Mouse (Mus musculus): ENCODE measurements around the gene Il10. TPM values are rescaled to one million over a fixed set of nuclear protein-coding genes. Genes with fewer than 3 reads are reported as not detected.
A peak's percentile ranks its signal among the peaks of the same experiment; 100 is the strongest.

Il10 gene
- total and polyA plus RNA-seq, 3 experiments, result 236 to 903 (median 389) TPM

GRCm38 (mm10) chr1:131038001-131038400 is 18.4 kb downstream of the Il10 start:
- in situ Hi-C loops (cut with MboI; ENCODE audit: low pct_ligation_motif_present, low pct_unique_long_range_greater_than_20kb, low sequenced_read_pairs), result no loop called here

DNA sequence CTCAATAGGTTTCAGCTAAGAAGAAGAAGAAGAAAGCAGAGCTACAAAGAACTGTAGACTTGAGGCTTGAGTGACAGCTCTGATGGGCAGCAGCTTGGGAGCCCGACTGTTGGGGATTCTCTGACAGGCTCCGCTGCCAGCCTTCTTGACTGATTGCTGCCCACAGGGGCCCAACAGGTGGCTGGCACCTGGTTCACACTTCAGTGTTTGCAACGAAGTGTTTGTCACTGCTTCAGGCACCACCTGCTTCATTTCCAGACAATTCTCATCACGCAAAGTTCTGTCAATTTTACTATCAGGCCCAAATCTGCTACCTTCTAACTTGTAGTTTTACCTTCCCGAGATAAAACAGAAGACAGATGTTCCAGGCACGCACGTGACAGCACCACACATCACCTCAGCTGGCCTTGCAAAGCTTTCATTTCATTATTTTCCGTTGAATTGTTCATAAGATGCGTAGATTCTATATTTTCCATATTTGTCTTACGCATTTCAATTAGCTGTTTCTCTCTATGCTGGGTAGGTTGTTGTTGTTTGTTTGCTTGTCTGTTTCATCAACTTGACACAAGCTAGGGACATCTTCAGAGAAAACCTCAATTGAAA is 18.9 kb downstream of the Il10 start:
- H3K27me3 ChIP-seq (replicated peaks), result no peaks in the 10 kb centered on the region
- H3K36me3 ChIP-seq (replicated peaks in 1 of 2; ENCODE audit: control insufficient read depth in 1 of 2, insufficient read depth in 1 of 2, low read length in 1 of 2), result no peaks in the 10 kb centered on the region
- H3K4me2 ChIP-seq (ENCODE audit: insufficient read depth, low read depth, poor library complexity, severe bottlenecking), result peak overlapping the region; percentile 26; the same call in 1 of the 2 replicates
- peak overlapping the region; percentile 43 for H3K27ac ChIP-seq (ENCODE audit: insufficient read depth, low read depth)
- in situ Hi-C loops (cut with MboI; ENCODE audit: low pct_ligation_motif_present, low pct_unique_long_range_greater_than_20kb, low sequenced_read_pairs), result no loop called here
- H3K4me1 ChIP-seq (ENCODE audit: control insufficient read depth in 1 of 2, insufficient read depth in 2 of 2), result peaks cover 15 to 61% of the 10 kb centered on the region in 2 experiments
- dilution Hi-C loops (cut with MboI; ENCODE audit: extremely low pct_ligation_motif_present, extremely low pct_unique_long_range_greater_than_20kb, low sequenced_read_pairs), result no loop called here
- peaks cover 7% of the 10 kb centered on the region for H3K9me3 ChIP-seq (replicated peaks; ENCODE audit: low read length)
- no peak for DNase-seq (ENCODE audit: extremely low read depth)
- no peak overlapping the region for H3K4me3 ChIP-seq (replicated peaks in 1 of 3; ENCODE audit: low read depth in 2 of 3, low read length in 2 of 3, poor library complexity in 1 of 3)
- no peaks in the 10 kb centered on the region for H3K79me2 ChIP-seq (replicated peaks; ENCODE audit: control insufficient read depth, extremely low read depth, insufficient read depth, poor library complexity, severe bottlenecking)
- H3K9ac ChIP-seq (ENCODE audit: insufficient read depth, low read depth), result no peak overlapping the region
- peak; percentile 42; the same call in 1 of the 2 replicates for TF ChIP-seq RCOR1 (conservative IDR thresholded peaks at IDR 0.05; ENCODE audit: low read depth, low read length)
- no peak; the same call in 1 of the 2 replicates for TF ChIP-seq ETS1 (conservative IDR thresholded peaks at IDR 0.05; ENCODE audit: low read depth, low read length)
- no peak; the same call in 1 of the 2 replicates for TF ChIP-seq MXI1 (IDR thresholded peaks at IDR 0.05; ENCODE audit: low read depth, low read length)
- TF ChIP-seq HCFC1 (IDR thresholded peaks at IDR 0.05; ENCODE audit: low read depth, low read length), result no peak
- TF ChIP-seq MYC (IDR thresholded peaks at IDR 0.05; ENCODE audit: low read depth, low read length), result peak; percentile 68; the same call in 1 of the 2 replicates
- TF ChIP-seq TCF12 (IDR thresholded peaks at IDR 0.05; ENCODE audit: low read depth, low read length), result peak; percentile 88
- no peak; the same call in 1 of the 2 replicates for TF ChIP-seq SMC3 (IDR thresholded peaks at IDR 0.05; ENCODE audit: low read depth, low read length)
- 0 out of 2 replicates have a peak, but pooled peaks have one; percentile 28 for TF ChIP-seq ZMIZ1 (IDR thresholded peaks at IDR 0.05; ENCODE audit: low read depth, low read length)
- no peak for TF ChIP-seq UBTF (IDR thresholded peaks at IDR 0.05; ENCODE audit: low read depth, low read length)
- no peak for TF ChIP-seq ZNF384 (IDR thresholded peaks at IDR 0.05; ENCODE audit: low read depth, low read length)
- no peak for TF ChIP-seq PAX5 (IDR thresholded peaks at IDR 0.05; ENCODE audit: low read length)
- TF ChIP-seq POLR2A (IDR thresholded peaks at IDR 0.05; ENCODE audit: low read depth, low read length), result no peak; the same call in 1 of the 2 replicates
- TF ChIP-seq KAT2A (IDR thresholded peaks at IDR 0.05; ENCODE audit: insufficient replicate concordance, low read length), result no peak
- TF ChIP-seq NELFE (IDR thresholded peaks at IDR 0.05; ENCODE audit: low read depth, low read length), result no peak
- TF ChIP-seq USF2 (conservative IDR thresholded peaks at IDR 0.05; ENCODE audit: low read depth, low read length), result no peak
- TF ChIP-seq BHLHE40 (IDR thresholded peaks at IDR 0.05; ENCODE audit: low read depth, low read length), result peak; percentile 95
- TF ChIP-seq JUN (IDR thresholded peaks at IDR 0.05; ENCODE audit: insufficient read depth, low read depth, low read length), result no peak

More at GRCm38 (mm10) chr1:131038001-131038400, 18.4 kb downstream of the Il10 start:
- DNase-seq (ENCODE audit: extremely low read depth), result peak; percentile 89
- dilution Hi-C loops (cut with MboI; ENCODE audit: extremely low pct_ligation_motif_present, extremely low pct_unique_long_range_greater_than_20kb, low sequenced_read_pairs), result no loop called here
- Histone ChIP-seq H3K4me3 (replicated peaks in 1 of 3; ENCODE audit: low read depth in 2 of 3, low read length in 2 of 3, poor library complexity in 1 of 3) (no peak overlapping the region), H3K4me1 (ENCODE audit: control insufficient read depth in 1 of 2, insufficient read depth in 2 of 2) (peaks cover 15 to 61% of the 10 kb centered on the region in 2 experiments), H3K79me2 (replicated peaks; ENCODE audit: control insufficient read depth, extremely low read depth, insufficient read depth, poor library complexity, severe bottlenecking) (no peaks in the 10 kb centered on the region), H3K36me3 (replicated peaks in 1 of 2; ENCODE audit: control insufficient read depth in 1 of 2, insufficient read depth in 1 of 2, low read length in 1 of 2) (no peaks in the 10 kb centered on the region), H3K9me3 (replicated peaks; ENCODE audit: low read length) (peaks cover 3% of the 10 kb centered on the region), H3K27ac (ENCODE audit: insufficient read depth, low read depth) (peak overlapping the region; percentile 43), H3K9ac (ENCODE audit: insufficient read depth, low read depth) (no peak overlapping the region), H3K27me3 (replicated peaks) (no peaks in the 10 kb centered on the region), H3K4me2 (ENCODE audit: insufficient read depth, low read depth, poor library complexity, severe bottlenecking) (peak overlapping the region; percentile 26)
- peak; percentile 72; the same call in 1 of the 2 replicates for TF ChIP-seq IRF4 (IDR thresholded peaks at IDR 0.05; ENCODE audit: low read depth, low read length)
- no peak for TF ChIP-seq SMC3 (IDR thresholded peaks at IDR 0.05; ENCODE audit: low read depth, low read length)
- TF ChIP-seq JUN (IDR thresholded peaks at IDR 0.05; ENCODE audit: insufficient read depth, low read depth, low read length), result peak; percentile 78
- no peak for TF ChIP-seq RCOR1 (conservative IDR thresholded peaks at IDR 0.05; ENCODE audit: low read depth, low read length)
- no peak for TF ChIP-seq MAZ (IDR thresholded peaks at IDR 0.05; ENCODE audit: low read depth, low read length)
- no peak for TF ChIP-seq ZC3H11A (IDR thresholded peaks at IDR 0.05; ENCODE audit: low read depth, low read length)
- TF ChIP-seq HCFC1 (IDR thresholded peaks at IDR 0.05; ENCODE audit: low read depth, low read length), result no peak
- TF ChIP-seq JUND (conservative IDR thresholded peaks at IDR 0.05; ENCODE audit: low read depth, low read length), result peak; percentile 74
- TF ChIP-seq USF1 (IDR thresholded peaks at IDR 0.05; ENCODE audit: low read depth, low read length), result no peak
- no peak for TF ChIP-seq MXI1 (IDR thresholded peaks at IDR 0.05; ENCODE audit: low read depth, low read length)
- TF ChIP-seq E2F4 (IDR thresholded peaks at IDR 0.05; ENCODE audit: insufficient replicate concordance, low read depth, low read length), result no peak
- no peak for TF ChIP-seq TCF12 (IDR thresholded peaks at IDR 0.05; ENCODE audit: low read depth, low read length)
- TF ChIP-seq NRF1 (IDR thresholded peaks at IDR 0.05; ENCODE audit: low read depth, low read length), result no peak
- 0 out of 2 replicates have a peak, but pooled peaks have one; percentile 6 for TF ChIP-seq MYC (IDR thresholded peaks at IDR 0.05; ENCODE audit: low read depth, low read length)
- TF ChIP-seq POLR2AphosphoS2 (IDR thresholded peaks at IDR 0.05; ENCODE audit: low read depth, low read length), result no peak
- TF ChIP-seq KAT2A (IDR thresholded peaks at IDR 0.05; ENCODE audit: insufficient replicate concordance, low read length), result no peak
- no peak for TF ChIP-seq CHD1 (IDR thresholded peaks at IDR 0.05; ENCODE audit: low read depth, low read length)
- TF ChIP-seq BHLHE40 (IDR thresholded peaks at IDR 0.05; ENCODE audit: low read depth, low read length), result peak; percentile 70
- TF ChIP-seq SIN3A (IDR thresholded peaks at IDR 0.05; ENCODE audit: low read length), result 0 out of 2 replicates have a peak, but pooled peaks have one; percentile 60
- no peak; the same call in 1 of the 2 replicates for TF ChIP-seq RAD21 (IDR thresholded peaks at IDR 0.05; ENCODE audit: low read depth, low read length)
- no peak for TF ChIP-seq MAFK (IDR thresholded peaks at IDR 0.05; ENCODE audit: insufficient replicate concordance, low read length)
- TF ChIP-seq ETS1 (conservative IDR thresholded peaks at IDR 0.05; ENCODE audit: low read depth, low read length), result peak; percentile 96
- 0 out of 2 replicates have a peak, but pooled peaks have one; percentile 38 for TF ChIP-seq ELF1 (IDR thresholded peaks at IDR 0.05; ENCODE audit: low read depth, low read length)
- no peak for TF ChIP-seq PAX5 (IDR thresholded peaks at IDR 0.05; ENCODE audit: low read length)
- no peak for TF ChIP-seq USF2 (conservative IDR thresholded peaks at IDR 0.05; ENCODE audit: low read depth, low read length)
- no peak for TF ChIP-seq UBTF (IDR thresholded peaks at IDR 0.05; ENCODE audit: low read depth, low read length)
- TF ChIP-seq ZMIZ1 (IDR thresholded peaks at IDR 0.05; ENCODE audit: low read depth, low read length), result no peak
- TF ChIP-seq EP300 (IDR thresholded peaks at IDR 0.05; ENCODE audit: low read length), result peak; percentile 54; the same call in 1 of the 2 replicates
- no peak; the same call in 1 of the 2 replicates for TF ChIP-seq MAX (IDR thresholded peaks at IDR 0.05; ENCODE audit: low read length)
- peak; percentile 70 for TF ChIP-seq MEF2A (IDR thresholded peaks at IDR 0.05; ENCODE audit: borderline replicate concordance, low read depth, low read length)
- TF ChIP-seq ZNF384 (IDR thresholded peaks at IDR 0.05; ENCODE audit: low read depth, low read length), result peak; percentile 98
- 0 out of 2 replicates have a peak, but pooled peaks have one; percentile 25 for TF ChIP-seq POLR2A (IDR thresholded peaks at IDR 0.05; ENCODE audit: low read depth, low read length)
- TF ChIP-seq GABPA (IDR thresholded peaks at IDR 0.05; ENCODE audit: insufficient replicate concordance, low read depth, low read length), result no peak
- TF ChIP-seq CHD2 (IDR thresholded peaks at IDR 0.05; ENCODE audit: low read length), result no peak
- no peak for TF ChIP-seq CTCF (conservative IDR thresholded peaks at IDR 0.05 in 1 of 2, IDR thresholded peaks at IDR 0.05 in 1 of 2; ENCODE audit: low read depth in 2 of 2, low read length in 2 of 2)
- no peak for TF ChIP-seq ZKSCAN1 (IDR thresholded peaks at IDR 0.05; ENCODE audit: borderline replicate concordance, low read depth, low read length)
- no peak for TF ChIP-seq TBP (conservative IDR thresholded peaks at IDR 0.05; ENCODE audit: low read depth, low read length)
- TF ChIP-seq NELFE (IDR thresholded peaks at IDR 0.05; ENCODE audit: low read depth, low read length), result no peak
